Mouse (Mus musculus): ENCODE measurements around the gene Nab2. TPM values are rescaled to one million over a fixed set of nuclear protein-coding genes. Genes with fewer than 3 reads are reported as not detected.
A peak's percentile ranks its signal among the peaks of the same experiment; 100 is the strongest.

Nab2 gene
- polyA plus RNA-seq, 1 experiment from 2014 or later = 4.6 TPM

GRCm38 (mm10) chr10:127631261-127632214 lies 36.8 kb downstream of the Nab2 start:
- no peak for ATAC-seq (ENCODE audit: low FRiP score)
- Histone ChIP-seq H3K4me2 (no peak overlapping the region), H3K27me3 (no peaks in the 10 kb centered on the region), H3K4me3 (replicated peaks) (no peak overlapping the region), H3K9me3 (no peaks in the 10 kb centered on the region), H3K36me3 (replicated peaks) (no peaks in the 10 kb centered on the region), H3K4me1 (no peaks in the 10 kb centered on the region), H3K27ac (no peak overlapping the region), H3K9ac (no peak overlapping the region)
- WGBS = 83% methylated on average over 10 of the region's 10 CpGs

DNA sequence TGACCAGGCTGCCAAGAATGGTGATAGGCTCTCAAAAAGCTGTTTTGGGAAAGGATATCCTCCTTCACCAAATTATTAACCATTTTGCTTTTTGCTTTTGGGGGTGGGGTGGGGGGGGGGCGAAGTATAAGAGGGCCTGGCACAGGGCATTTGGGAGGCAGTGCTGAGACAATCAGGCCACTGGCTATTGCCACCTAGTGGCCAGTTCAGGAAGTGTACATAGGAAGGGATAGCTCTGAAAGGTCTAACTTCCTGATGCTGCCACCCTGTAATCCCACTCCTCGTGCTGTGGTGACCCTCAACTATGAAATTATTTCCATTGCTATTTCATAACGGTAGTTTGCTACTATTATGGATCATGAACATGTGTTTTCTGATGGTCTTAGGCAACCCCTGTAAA lies 41.9 kb downstream of the Nab2 start:
- no peak overlapping the region for H3K4me3 ChIP-seq (replicated peaks)
- H3K27ac ChIP-seq = no peak overlapping the region
- H3K27me3 ChIP-seq = no peaks in the 10 kb centered on the region
- WGBS = 89% methylated on average over 3 of the region's 3 CpGs
- H3K4me2 ChIP-seq = no peak overlapping the region
- ATAC-seq (ENCODE audit: low FRiP score) = no peak
- no peak overlapping the region for H3K9ac ChIP-seq
- peaks cover 11% of the 10 kb centered on the region for H3K4me1 ChIP-seq
- no peaks in the 10 kb centered on the region for H3K36me3 ChIP-seq (replicated peaks)
- H3K9me3 ChIP-seq = no peaks in the 10 kb centered on the region

- WGBS = 97% methylated on average over 6 of the region's 6 CpGs
- Histone ChIP-seq H3K36me3 (replicated peaks) (no peaks in the 10 kb centered on the region), H3K4me3 (replicated peaks) (no peak overlapping the region), H3K27ac (no peak overlapping the region), H3K4me2 (no peak overlapping the region), H3K9me3 (no peaks in the 10 kb centered on the region), H3K4me1 (peaks cover 25% of the 10 kb centered on the region), H3K27me3 (no peaks in the 10 kb centered on the region), H3K9ac (no peak overlapping the region)
- ATAC-seq (ENCODE audit: low FRiP score) = no peak
Observed at GRCm38 (mm10) chr10:127623439-127624216, 44.7 kb downstream of the Nab2 start.

DNA sequence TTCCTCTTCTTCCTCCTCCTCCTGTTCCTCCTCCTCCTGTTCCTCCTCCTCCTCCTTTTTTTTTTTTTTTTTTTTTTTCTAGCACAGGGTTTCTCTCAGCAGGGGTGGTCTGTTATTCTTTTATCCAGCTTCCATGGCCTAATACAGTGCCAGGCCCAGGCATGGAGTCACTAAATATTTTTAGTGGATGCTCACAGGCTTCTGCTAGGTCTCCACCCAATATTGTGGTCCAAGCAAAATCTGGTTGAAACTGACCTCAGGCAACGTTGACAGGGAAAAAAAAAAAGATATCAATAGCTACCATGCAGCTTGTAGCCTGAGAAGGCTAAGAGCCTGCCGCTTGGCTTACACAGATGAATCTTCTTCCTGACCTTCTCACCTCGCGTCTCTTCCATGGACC lies 45.7 kb downstream of the Nab2 start:
- Histone ChIP-seq H3K27me3 (no peaks in the 10 kb centered on the region), H3K9ac (no peak overlapping the region), H3K27ac (peak overlapping the region; percentile 89; the same call in 1 of the 2 replicates), H3K9me3 (no peaks in the 10 kb centered on the region), H3K4me2 (no peak overlapping the region), H3K36me3 (replicated peaks) (no peaks in the 10 kb centered on the region), H3K4me3 (replicated peaks) (no peak overlapping the region), H3K4me1 (peaks cover 35% of the 10 kb centered on the region)
- WGBS = 63% methylated on average over 4 of the region's 4 CpGs
- ATAC-seq (ENCODE audit: low FRiP score) = no peak

DNA sequence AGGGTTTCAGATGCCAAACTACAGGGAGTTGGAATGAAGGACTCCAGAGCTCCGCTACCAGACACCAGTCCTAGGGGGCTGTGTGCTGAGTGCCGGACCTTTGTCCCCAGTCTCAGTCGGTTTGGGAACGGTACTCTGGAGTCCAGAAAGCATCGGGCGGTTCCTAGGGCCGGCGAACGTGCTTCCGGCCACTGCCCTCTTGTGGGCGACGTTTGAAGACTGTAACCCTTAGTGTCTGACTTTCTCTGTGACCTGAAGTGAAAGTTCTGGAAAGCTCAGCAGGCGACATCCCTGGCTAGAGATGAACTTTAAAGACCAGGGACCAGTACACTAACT lies 46.3 kb downstream of the Nab2 start:
- Histone ChIP-seq H3K27ac (peak overlapping the region; percentile 89), H3K9me3 (no peaks in the 10 kb centered on the region), H3K4me2 (peak overlapping the region; percentile 65), H3K4me3 (replicated peaks) (peak overlapping the region; percentile 74), H3K27me3 (no peaks in the 10 kb centered on the region), H3K4me1 (peaks cover 42% of the 10 kb centered on the region), H3K9ac (peak overlapping the region; percentile 89), H3K36me3 (replicated peaks) (no peaks in the 10 kb centered on the region)
- under 1% methylated on average over 13 of the region's 13 CpGs for WGBS
- ATAC-seq (ENCODE audit: low FRiP score) = peak; percentile 12

GRCm38 (mm10) chr10:127621191-127622056 lies 46.9 kb downstream of the Nab2 start:
- peak; percentile 90 for ATAC-seq (ENCODE audit: low FRiP score)
- Histone ChIP-seq H3K4me3 (replicated peaks) (peak overlapping the region; percentile 74), H3K9me3 (no peaks in the 10 kb centered on the region), H3K36me3 (replicated peaks) (no peaks in the 10 kb centered on the region), H3K9ac (peak overlapping the region; percentile 89), H3K27ac (peak overlapping the region; percentile 89), H3K4me1 (peaks cover 48% of the 10 kb centered on the region), H3K4me2 (peak overlapping the region; percentile 65), H3K27me3 (no peaks in the 10 kb centered on the region)
- WGBS = under 1% methylated on average over 34 of the region's 39 CpGs

GRCm38 (mm10) chr10:127620406-127621190 lies 47.8 kb downstream of the Nab2 start, which contains the start of gene Lrp1:
TSS of gene Lrp1 (minus strand) at chr10:127621148.
- H3K9ac ChIP-seq = peak within 1 kb of the TSS; percentile 89
- H3K4me2 ChIP-seq = peak within 1 kb of the TSS; percentile 65
- no peaks in the 10 kb centered on the region for H3K9me3 ChIP-seq
- H3K36me3 ChIP-seq (replicated peaks) = no peaks in the 10 kb centered on the region
- under 1% methylated on average over 27 of the region's 32 CpGs for WGBS
- H3K27ac ChIP-seq = peak within 1 kb of the TSS; percentile 89
- H3K4me3 ChIP-seq (replicated peaks) = peak within 1 kb of the TSS; percentile 74
- ATAC-seq (ENCODE audit: low FRiP score) = peak; percentile 83
- no peaks in the 10 kb centered on the region for H3K27me3 ChIP-seq
- peaks cover 56% of the 10 kb centered on the region for H3K4me1 ChIP-seq

DNA sequence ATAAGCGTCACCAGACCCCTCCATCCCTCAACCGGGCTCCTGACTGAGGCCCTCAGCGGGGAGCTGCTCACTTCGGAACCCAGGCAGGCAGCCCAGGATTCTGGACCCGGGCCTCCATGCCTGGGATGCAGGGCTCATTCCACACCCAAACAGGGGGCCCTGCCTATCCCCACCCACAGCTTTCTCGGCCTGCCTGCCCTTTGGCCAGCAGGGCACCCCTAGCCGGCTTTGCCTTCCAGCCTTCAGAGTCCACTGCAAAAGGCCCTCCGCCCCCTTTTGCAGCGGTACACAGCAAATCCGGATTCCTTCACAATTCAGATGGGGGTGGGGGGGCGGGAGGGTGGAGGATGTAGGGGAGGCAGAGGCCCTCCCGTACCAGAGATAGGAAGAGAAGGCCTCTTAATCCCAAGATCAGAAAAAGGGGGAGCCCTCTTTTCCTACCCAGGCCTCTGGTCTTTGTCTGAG lies 48.4 kb downstream of the Nab2 start:
- WGBS = under 1% methylated on average over 12 of the region's 12 CpGs
- Histone ChIP-seq H3K4me1 (peaks cover 62% of the 10 kb centered on the region), H3K9ac (peak overlapping the region; percentile 89)

GRCm38 (mm10) chr10:127619119-127619721 lies 49.1 kb downstream of the Nab2 start:
- H3K27ac ChIP-seq = no peak overlapping the region
- no peaks in the 10 kb centered on the region for H3K27me3 ChIP-seq
- peaks cover 70% of the 10 kb centered on the region for H3K4me1 ChIP-seq
- whole genome bisulfite sequencing = 29% methylated on average over 8 of the region's 8 CpGs
- no peaks in the 10 kb centered on the region for H3K9me3 ChIP-seq
- ATAC-seq (ENCODE audit: low FRiP score) = no peak
- peak overlapping the region; percentile 89 for H3K9ac ChIP-seq
- H3K36me3 ChIP-seq (replicated peaks) = no peaks in the 10 kb centered on the region
- H3K4me3 ChIP-seq (replicated peaks) = peak overlapping the region; percentile 74
- peak overlapping the region; percentile 65 for H3K4me2 ChIP-seq

More for the DNA sequence above, 48.4 kb downstream of the Nab2 start:
- Histone ChIP-seq H3K27ac (peak overlapping the region; percentile 89), H3K9me3 (no peaks in the 10 kb centered on the region), H3K27me3 (no peaks in the 10 kb centered on the region), H3K36me3 (replicated peaks) (no peaks in the 10 kb centered on the region), H3K4me3 (replicated peaks) (peak overlapping the region; percentile 74), H3K4me2 (peak overlapping the region; percentile 65)
- peak; percentile 1 for ATAC-seq (ENCODE audit: low FRiP score)

- H3K9me3 ChIP-seq = no peaks in the 10 kb centered on the region
- no peak overlapping the region for H3K27ac ChIP-seq
- WGBS = 56% methylated on average over 6 of the region's 6 CpGs
- H3K4me2 ChIP-seq = peak overlapping the region; percentile 65
- H3K27me3 ChIP-seq = no peaks in the 10 kb centered on the region
- peak overlapping the region; percentile 7 for H3K4me3 ChIP-seq (replicated peaks)
- H3K36me3 ChIP-seq (replicated peaks) = no peaks in the 10 kb centered on the region
- H3K4me1 ChIP-seq = peaks cover 75% of the 10 kb centered on the region
- H3K9ac ChIP-seq = peak overlapping the region; percentile 17; the same call in 1 of the 2 replicates
- no peak for ATAC-seq (ENCODE audit: low FRiP score)
Observed at GRCm38 (mm10) chr10:127618173-127618572, 50.2 kb downstream of the Nab2 start.

DNA sequence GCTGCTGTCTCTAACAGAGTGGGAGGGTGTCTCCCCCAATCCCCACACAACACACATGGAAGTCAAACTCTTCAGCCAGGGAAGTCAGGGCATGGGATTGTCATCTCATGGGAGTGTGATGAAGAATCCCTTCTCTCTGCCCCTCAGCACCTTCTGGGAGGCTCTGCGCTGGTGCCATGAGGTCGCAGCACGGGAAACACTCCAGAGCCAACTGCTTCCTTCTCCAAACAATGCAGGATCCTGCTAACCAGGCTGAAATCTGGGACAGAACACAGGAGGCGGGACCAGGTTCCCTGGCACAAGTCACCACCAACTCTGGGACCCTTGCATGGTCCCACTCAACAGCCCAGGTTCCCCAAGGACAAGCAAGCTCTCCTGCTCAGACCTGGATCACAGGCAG lies 51.1 kb downstream of the Nab2 start:
- Histone ChIP-seq H3K4me2 (0 out of 2 replicates have a peak overlapping the region, but pooled peaks have one; percentile 6), H3K9ac (peak overlapping the region; percentile 9; the same call in 1 of the 2 replicates), H3K4me3 (replicated peaks) (no peak overlapping the region), H3K27ac (no peak overlapping the region), H3K27me3 (no peaks in the 10 kb centered on the region), H3K4me1 (peaks cover 73% of the 10 kb centered on the region), H3K9me3 (no peaks in the 10 kb centered on the region), H3K36me3 (replicated peaks) (peaks cover 8% of the 10 kb centered on the region)
- ATAC-seq (ENCODE audit: low FRiP score) = no peak
- WGBS = 63% methylated on average over 4 of the region's 4 CpGs

Measured in forebrain, embryonic 12.5 days (tissue).